Mouse (Mus musculus): ENCODE measurements at regions not wholly inside any gene's neighbourhood (a gene's known extent, or its start where the extent isn't known, plus 50 kb on each side); places are given as distances from the start of the nearest gene placed in this dataset.

DNA sequence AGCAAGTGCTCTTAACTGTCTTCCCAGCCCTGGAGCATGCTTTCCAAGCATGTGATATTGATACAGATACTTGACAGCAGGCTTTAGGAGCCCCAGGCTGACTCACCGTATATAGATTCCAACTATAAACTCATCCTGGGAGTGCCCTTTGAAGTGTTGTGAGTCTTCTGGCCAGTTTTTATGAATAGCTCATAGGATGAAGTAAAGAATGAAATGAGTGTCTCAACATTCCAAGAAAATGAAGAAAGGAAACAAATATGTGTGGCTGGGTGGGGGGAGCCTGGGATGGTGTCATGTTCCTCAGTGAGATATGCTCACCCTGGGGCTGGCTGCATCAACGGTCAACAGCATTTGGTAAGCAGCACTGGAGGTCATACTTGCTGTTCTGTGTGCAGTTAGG is 238.5 kb downstream of the Zfp36l1 start:
- 83% methylated on average over 2 of the region's 2 CpGs for WGBS

DNA sequence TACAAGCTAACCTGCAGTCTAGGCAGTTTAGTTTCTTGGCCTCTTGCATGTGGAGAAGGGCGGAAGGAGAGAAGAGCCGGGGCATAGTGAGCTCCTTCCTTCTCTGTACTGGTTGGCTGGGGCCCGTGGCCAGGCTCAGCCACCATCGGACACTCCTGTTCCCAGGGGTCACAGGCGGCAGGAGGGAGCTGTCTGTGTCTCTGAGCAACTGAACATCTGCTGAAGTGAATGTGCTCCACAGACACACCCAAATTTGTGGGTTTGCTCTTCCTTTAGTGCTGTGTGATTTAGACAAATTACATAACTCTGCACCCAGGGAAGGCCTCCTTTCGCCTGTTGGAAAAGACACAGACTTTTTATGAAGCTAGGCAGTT is 247.6 kb downstream of the Zfp36l1 start:
- Histone ChIP-seq H3K79me2 (replicated peaks; ENCODE audit: control insufficient read depth, insufficient read depth, low read length) (no peaks in the 10 kb centered on the region), H3K9ac (ENCODE audit: low read depth, low read length) (no peak overlapping the region), H3K4me3 (no peak overlapping the region), H3K36me3 (ENCODE audit: control insufficient read depth, insufficient read depth, low read length) (no peaks in the 10 kb centered on the region), H3K27ac (peak overlapping the region; percentile 58), H3K4me1 (ENCODE audit: control insufficient read depth, insufficient read depth, low read length) (peaks cover 12% of the 10 kb centered on the region), H3K27me3 (ENCODE audit: control insufficient read depth, insufficient read depth, low read length) (no peaks in the 10 kb centered on the region)
- 37% methylated on average over 6 of the region's 6 CpGs for WGBS
- intact Hi-C loops (cut with DNase I) = loop anchor here (2.0 kb wide), 1 partner anchor 14 kb away; no protein-coding TSS in a partner anchor
- TF ChIP-seq EP300 (IDR thresholded peaks at IDR 0.05; ENCODE audit: insufficient read depth, low read depth, low read length) (peak; percentile 66; the same call in 1 of the 2 replicates), POLR2A (IDR thresholded peaks at IDR 0.05; ENCODE audit: insufficient read depth, low read depth, low read length) (0 out of 2 replicates have a peak, but pooled peaks have one; percentile 13), CTCF (IDR thresholded peaks at IDR 0.05) (no peak)
- peak; percentile 58 to 74 for DNase-seq

More for the DNA sequence above, 238.5 kb downstream of the Zfp36l1 start:
- H3K79me2 ChIP-seq (replicated peaks; ENCODE audit: control insufficient read depth, insufficient read depth, low read length) = no peaks in the 10 kb centered on the region
- H3K9ac ChIP-seq (ENCODE audit: low read depth, low read length) = no peak overlapping the region
- DNase-seq = peak; percentile 2 to 11
- H3K4me3 ChIP-seq = no peak overlapping the region
- H3K36me3 ChIP-seq (ENCODE audit: control insufficient read depth, insufficient read depth, low read length) = 0 out of 2 replicates have a peak, but pooled peaks cover 1% of the 10 kb centered on the region
- TF ChIP-seq EP300 (IDR thresholded peaks at IDR 0.05; ENCODE audit: insufficient read depth, low read depth, low read length) (no peak), POLR2A (IDR thresholded peaks at IDR 0.05; ENCODE audit: insufficient read depth, low read depth, low read length) (no peak), CTCF (IDR thresholded peaks at IDR 0.05) (no peak)
- H3K27ac ChIP-seq = no peak overlapping the region
- intact Hi-C loops (cut with DNase I) = no loop called here
- H3K27me3 ChIP-seq (ENCODE audit: control insufficient read depth, insufficient read depth, low read length) = no peaks in the 10 kb centered on the region
- no peaks in the 10 kb centered on the region for H3K4me1 ChIP-seq (ENCODE audit: control insufficient read depth, insufficient read depth, low read length)

DNA sequence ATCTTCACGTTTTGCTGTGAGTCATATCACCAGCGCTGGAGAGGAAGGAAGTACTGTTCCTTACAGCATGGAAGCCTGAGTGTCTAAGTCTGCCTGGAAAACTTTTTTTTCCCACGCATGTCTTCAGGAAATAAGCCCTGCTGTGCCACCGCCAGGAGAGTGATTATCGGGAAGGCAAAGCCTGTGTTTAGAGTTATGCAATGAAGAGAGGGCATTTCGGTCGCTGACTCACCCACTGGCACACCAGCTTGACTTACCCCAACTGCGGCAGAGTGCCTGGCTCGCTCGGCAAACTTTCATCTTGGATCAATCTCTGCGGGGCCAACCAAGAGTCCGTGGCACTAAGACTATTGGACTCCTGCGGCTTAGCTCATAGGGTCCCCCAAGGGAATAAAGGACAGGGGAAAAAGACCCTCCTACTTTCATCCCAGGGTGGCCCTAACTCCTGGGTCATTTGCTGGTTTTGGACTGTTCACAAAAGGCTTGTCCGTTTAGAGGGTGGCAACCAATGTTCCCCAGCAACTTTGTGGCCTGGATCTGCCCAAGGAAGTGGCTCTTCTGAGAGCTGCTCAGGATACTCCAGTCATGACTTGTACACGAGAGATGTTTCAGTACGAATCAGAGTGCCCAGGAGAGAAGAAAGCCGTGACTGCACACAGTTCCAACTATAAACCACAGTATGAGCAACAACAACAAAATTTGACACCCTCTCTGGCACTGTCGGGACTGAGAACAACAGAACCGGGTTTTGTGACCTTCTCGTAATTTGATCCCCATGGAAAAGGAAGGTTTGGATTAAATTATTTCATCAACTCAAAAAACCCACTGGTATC is 248.3 kb downstream of the Zfp36l1 start:
- Histone ChIP-seq H3K4me1 (ENCODE audit: control insufficient read depth, insufficient read depth, low read length) (peaks cover 17% of the 10 kb centered on the region), H3K79me2 (replicated peaks; ENCODE audit: control insufficient read depth, insufficient read depth, low read length) (no peaks in the 10 kb centered on the region), H3K36me3 (ENCODE audit: control insufficient read depth, insufficient read depth, low read length) (no peaks in the 10 kb centered on the region), H3K27me3 (ENCODE audit: control insufficient read depth, insufficient read depth, low read length) (no peaks in the 10 kb centered on the region), H3K27ac (peak overlapping the region; percentile 58), H3K4me3 (no peak overlapping the region), H3K9ac (ENCODE audit: low read depth, low read length) (no peak overlapping the region)
- intact Hi-C loops (cut with DNase I) = loop anchor here (2.0 kb wide), 1 partner anchor 14 kb away; no protein-coding TSS in a partner anchor
- no peak for TF ChIP-seq POLR2A (IDR thresholded peaks at IDR 0.05; ENCODE audit: insufficient read depth, low read depth, low read length)
- no peak for TF ChIP-seq CTCF (IDR thresholded peaks at IDR 0.05)
- no peak for TF ChIP-seq EP300 (IDR thresholded peaks at IDR 0.05; ENCODE audit: insufficient read depth, low read depth, low read length)
- 55% methylated on average over 20 of the region's 20 CpGs for WGBS
- peak; percentile 32 to 58 for DNase-seq

Measured in heart, adult 2 months (tissue).